Mouse (Mus musculus) CH12.LX (cell line): ENCODE data around the gene Cbfb. TPM values are rescaled to one million over a fixed set of nuclear protein-coding genes. Genes with fewer than 3 reads are reported as not detected.

Source experiments
- DNase-seq: peaks from one replicate; pipeline ENCODE4 v3.0.0-alpha.2; 2013; ENCODE audit errors: extremely low read depth
- H3K27ac ChIP-seq: 2 replicates; pipeline ENCODE4 v1.5.1; 2012; ENCODE audit warnings: low read depth, mild to moderate bottlenecking, control low read depth, moderate library complexity; ENCODE audit not compliant: insufficient read depth
- H3K27me3 ChIP-seq: replicated peaks from 2 replicates; pipeline ENCODE3; 2012; ENCODE audit warnings: inconsistent platforms
- H3K36me3 ChIP-seq, 2 experiments: replicated peaks in 1 of 2; 2 replicates each; pipeline versions ENCODE3 to v1.6.1; 2012; ENCODE audit warnings: inconsistent platforms in 1 of 2, low read length in 1 of 2, mild to moderate bottlenecking in 1 of 2, mixed read lengths in 1 of 2, moderate library complexity in 1 of 2; ENCODE audit not compliant: control insufficient read depth in 1 of 2, insufficient read depth in 1 of 2
- H3K4me1 ChIP-seq, 2 experiments: 2 replicates each; pipeline ENCODE4 v1.6.1; 2012; ENCODE audit warnings: inconsistent platforms in 1 of 2, moderate library complexity in 1 of 2; ENCODE audit not compliant: insufficient read depth in 2 of 2, control insufficient read depth in 1 of 2
- H3K4me2 ChIP-seq: 2 replicates; pipeline ENCODE4 v1.6.1; 2012; ENCODE audit warnings: low read depth, mild to moderate bottlenecking, control low read depth; ENCODE audit not compliant: poor library complexity, insufficient read depth, severe bottlenecking
- H3K4me3 ChIP-seq, 3 experiments: fragments of 150-350 bp in 1 of 3; sonication (generic) in 1 of 3; replicated peaks in 1 of 3; 2 replicates each; pipeline versions ENCODE3 to v1.5.1; 2011 to 2012; ENCODE audit warnings: low read depth in 2 of 3, low read length in 2 of 3, mild to moderate bottlenecking in 2 of 3, moderate library complexity in 2 of 3, control low read depth in 1 of 3, improper control_type of control experiment in 1 of 3, inconsistent platforms in 1 of 3, mixed read lengths in 1 of 3; ENCODE audit not compliant: poor library complexity in 1 of 3
- H3K79me2 ChIP-seq: replicated peaks from 2 replicates; pipeline ENCODE4 v1.6.1; 2012; ENCODE audit warnings: mild to moderate bottlenecking, moderate library complexity; ENCODE audit not compliant: control insufficient read depth, poor library complexity, insufficient read depth, severe bottlenecking; ENCODE audit errors: extremely low read depth
- H3K9ac ChIP-seq: 2 replicates; pipeline ENCODE4 v1.6.1; 2012; ENCODE audit warnings: low read depth, mild to moderate bottlenecking, control low read depth, moderate library complexity; ENCODE audit not compliant: insufficient read depth
- H3K9me3 ChIP-seq: replicated peaks from 2 replicates; pipeline ENCODE3; 2012; ENCODE audit warnings: low read length, inconsistent platforms, mixed read lengths
- CTCF ChIP-seq, 2 experiments: IDR thresholded peaks in 1 of 2; conservative IDR thresholded peaks in 1 of 2; 2 replicates each; pipeline ENCODE4 v1.5.1; 2011 to 2012; ENCODE audit warnings: low read depth in 2 of 2, low read length in 2 of 2, improper control_type of control experiment in 1 of 2, inconsistent platforms in 1 of 2, mild to moderate bottlenecking in 1 of 2, moderate library complexity in 1 of 2
- E2F4 ChIP-seq: IDR thresholded peaks from 2 replicates; pipeline ENCODE4 v1.6.1; 2011; ENCODE audit warnings: low read depth, low read length, improper control_type of control experiment; ENCODE audit not compliant: insufficient replicate concordance
- EP300 ChIP-seq: IDR thresholded peaks from 2 replicates; pipeline ENCODE4 v1.6.1; 2011; ENCODE audit warnings: low read length, improper control_type of control experiment
- GABPA ChIP-seq: IDR thresholded peaks from 2 replicates; pipeline ENCODE4 v1.6.1; 2012; ENCODE audit warnings: low read depth, low read length, improper control_type of control experiment, inconsistent platforms; ENCODE audit not compliant: insufficient replicate concordance
- JUN ChIP-seq: IDR thresholded peaks from 2 replicates; pipeline ENCODE4 v1.6.1; 2011; ENCODE audit warnings: low read depth, mild to moderate bottlenecking, low read length, improper control_type of control experiment, moderate library complexity; ENCODE audit not compliant: insufficient read depth
- KAT2A ChIP-seq: IDR thresholded peaks from 2 replicates; pipeline ENCODE4 v1.6.1; 2012; ENCODE audit warnings: low read length, improper control_type of control experiment, inconsistent platforms; ENCODE audit not compliant: insufficient replicate concordance
- MAFK ChIP-seq: IDR thresholded peaks from 2 replicates; pipeline ENCODE4 v1.6.1; 2011; ENCODE audit warnings: low read length, improper control_type of control experiment; ENCODE audit not compliant: insufficient replicate concordance
- MEF2A ChIP-seq: IDR thresholded peaks from 2 replicates; pipeline ENCODE4 v1.6.1; 2014; ENCODE audit warnings: low read depth, mild to moderate bottlenecking, inconsistent platforms, low read length, improper control_type of control experiment, borderline replicate concordance
- MXI1 ChIP-seq: IDR thresholded peaks from 2 replicates; pipeline ENCODE4 v1.6.1; 2011; ENCODE audit warnings: mild to moderate bottlenecking, low read depth, low read length, improper control_type of control experiment
- NRF1 ChIP-seq: IDR thresholded peaks from 2 replicates; pipeline ENCODE4 v1.6.1; 2014; ENCODE audit warnings: low read depth, mild to moderate bottlenecking, inconsistent platforms, low read length, improper control_type of control experiment, moderate library complexity
- SIN3A ChIP-seq: IDR thresholded peaks from 2 replicates; pipeline ENCODE4 v1.6.1; 2012; ENCODE audit warnings: low read length, improper control_type of control experiment, inconsistent platforms
- ZKSCAN1 ChIP-seq: IDR thresholded peaks from 2 replicates; pipeline ENCODE4 v1.6.1; 2012; ENCODE audit warnings: low read depth, inconsistent platforms, low read length, improper control_type of control experiment, borderline replicate concordance
- ZMIZ1 ChIP-seq: IDR thresholded peaks from 2 replicates; pipeline ENCODE4 v1.6.1; 2012; ENCODE audit warnings: low read depth, mild to moderate bottlenecking, inconsistent platforms, low read length, improper control_type of control experiment
- dilution Hi-C: fragments of 300-500 bp; cut with MboI; formaldehyde crosslinking; loops from 2 replicates; pipeline ENCODE4 v1.14.3; 2020; ENCODE audit warnings: low sequenced_read_pairs; ENCODE audit not compliant: extremely low pct_unique_long_range_greater_than_20kb, extremely low pct_ligation_motif_present
- in situ Hi-C: fragments of 300-500 bp; cut with MboI; formaldehyde crosslinking; loops from 3 replicates; pipeline ENCODE4 v1.14.3; 2019; ENCODE audit warnings: low sequenced_read_pairs, low pct_ligation_motif_present, low pct_unique_long_range_greater_than_20kb, mixed read lengths
- polyA plus RNA-seq: library from polyadenylated mRNA; unstranded; fragments of >175 nt; gene quantifications from 2 replicates; pipeline ENCODE4 v1.2.1, GENCODE M21; 2012; ENCODE audit warnings: low read depth; ENCODE audit not compliant: insufficient read length
- total RNA-seq, 2 experiments: library from RNA; depleted of rRNA; stranded (reverse); fragments of 300-350 nt in 1 of 2; fragments of >200 nt in 1 of 2; gene quantifications; 2 replicates each; pipeline ENCODE4 v1.2.3; 2012 to 2014

The Cbfb gene
- total and polyA plus RNA-seq, 3 experiments: 49.7 to 170 (median 97.7) TPM

DNA sequence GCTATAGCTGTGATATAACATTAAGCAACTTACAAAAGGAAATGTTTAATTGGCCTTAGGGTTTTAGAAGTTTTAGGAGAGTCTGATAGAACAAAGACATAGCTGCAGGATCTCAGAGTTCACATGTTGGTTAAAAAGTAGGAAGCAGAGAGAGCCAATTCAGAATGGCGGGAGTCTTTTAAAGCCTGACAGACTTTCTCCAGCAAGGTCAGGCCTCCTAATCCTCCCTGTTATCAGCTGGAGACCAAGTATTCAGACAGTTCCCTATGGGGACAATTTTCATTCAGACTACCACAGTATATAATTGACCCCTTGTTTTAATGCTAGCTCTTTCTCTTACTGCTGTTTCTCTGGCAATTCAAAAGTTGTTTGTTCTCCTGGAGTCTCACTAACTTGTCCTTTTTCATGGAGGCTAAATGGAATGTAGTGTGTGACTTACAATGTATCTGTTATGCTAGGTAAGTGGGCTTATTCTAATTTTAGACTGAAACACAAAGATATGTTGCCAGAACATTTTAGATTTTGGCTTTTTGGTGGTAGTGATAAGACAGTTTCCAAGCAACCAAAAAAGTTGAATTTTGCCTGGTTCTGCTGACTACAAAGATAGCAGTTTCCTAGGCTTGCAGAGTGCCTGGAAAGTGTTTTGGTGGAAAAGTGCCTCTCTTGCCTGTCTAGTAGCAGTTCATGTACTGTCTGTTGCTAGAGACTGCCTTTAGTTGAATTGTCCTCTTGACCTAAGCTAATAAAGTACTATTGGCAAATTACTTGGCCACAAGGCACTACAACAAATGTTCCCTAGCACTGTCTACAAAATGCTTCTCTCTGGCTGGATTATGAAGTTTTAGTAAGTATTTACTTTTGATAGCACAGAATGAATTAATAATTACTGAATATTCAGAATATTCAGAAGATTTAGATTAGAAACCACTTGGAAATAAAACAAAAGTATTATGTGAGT is 39.0 kb downstream of the Cbfb start:
- no peak overlapping the region for H3K4me2 ChIP-seq
- no peak overlapping the region for H3K4me3 ChIP-seq
- in situ Hi-C loops (no loop called here), dilution Hi-C loops (no loop called here)
- peaks cover 13 to 65% of the 10 kb centered on the region in 2 experiments for H3K36me3 ChIP-seq
- no peak overlapping the region for H3K9ac ChIP-seq
- no peak for DNase-seq
- no peak overlapping the region for H3K27ac ChIP-seq
- H3K27me3 ChIP-seq: no peaks in the 10 kb centered on the region
- no peak for TF ChIP-seq EP300
- no peak for TF ChIP-seq MEF2A
- no peak for TF ChIP-seq MXI1
- no peak for TF ChIP-seq ZMIZ1
- no peak for TF ChIP-seq GABPA
- no peak for TF ChIP-seq KAT2A
- no peak for TF ChIP-seq NRF1
- no peaks in the 10 kb centered on the region for H3K9me3 ChIP-seq
- no peaks in the 10 kb centered on the region for H3K79me2 ChIP-seq
- H3K4me1 ChIP-seq: no peaks in the 10 kb centered on the region

DNA sequence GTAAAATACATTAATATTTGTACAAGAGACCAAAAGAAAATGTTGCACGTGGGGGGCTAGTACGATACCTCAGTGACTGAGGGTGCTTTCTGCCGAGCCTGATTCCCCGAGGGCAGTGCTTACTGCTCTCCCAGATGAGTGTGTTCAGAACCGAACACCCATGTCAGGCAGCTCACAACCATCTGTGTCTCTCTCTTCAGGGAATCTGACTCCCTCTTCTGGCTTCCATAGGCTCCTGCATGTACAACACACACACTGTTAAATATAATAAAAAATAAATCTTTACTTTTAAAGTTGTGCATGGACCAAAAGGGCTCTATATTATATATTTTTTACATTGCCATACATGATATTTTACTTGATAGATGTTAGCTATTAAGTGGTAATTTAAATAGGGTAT is 43.6 kb downstream of the Cbfb start:
- Histone ChIP-seq H3K9me3 (no peaks in the 10 kb centered on the region), H3K79me2 (no peaks in the 10 kb centered on the region), H3K4me1 (no peaks in the 10 kb centered on the region), H3K27ac (no peak overlapping the region), H3K4me3 (no peak overlapping the region), H3K4me2 (no peak overlapping the region), H3K36me3 (peaks cover 9 to 57% of the 10 kb centered on the region in 2 experiments)
- dilution Hi-C loops: no loop called here
- in situ Hi-C loops: no loop called here
- DNase-seq: no peak
- TF ChIP-seq ZKSCAN1: no peak
- no peak for TF ChIP-seq ZMIZ1
- no peak for TF ChIP-seq E2F4
- no peak for TF ChIP-seq SIN3A
- TF ChIP-seq JUN: no peak
- TF ChIP-seq CTCF (conservative IDR thresholded peaks at IDR 0.05 in 1 of 2, IDR thresholded peaks at IDR 0.05 in 1 of 2; ENCODE audit: low read depth in 2 of 2, low read length in 2 of 2): peak in 1 of 2 experiments; percentile 44; a peak in 2 of 4 replicates
- no peak for TF ChIP-seq MAFK
- TF ChIP-seq, all 38 proteins: peak for 1
- Histone ChIP-seq H3K27me3 (no peaks in the 10 kb centered on the region), H3K9ac (no peak overlapping the region)
